Mouse (Mus musculus) adrenal gland (tissue): ENCODE measurements around the gene Dbr1.

Experiments
- intact Hi-C: fragments of 180-260 bp; cut with DNase I; formaldehyde crosslinking; loops from one replicate; pipeline ENCODE4 v1.15.1; 2025

Dbr1 gene

GRCm38 (mm10) chr9:99619688-99620087, 44.1 kb downstream of the Dbr1 start:
- intact Hi-C loops = no loop called here

GRCm38 (mm10) chr9:99620196-99620595, 44.6 kb downstream of the Dbr1 start:
- intact Hi-C loops = no loop called here

- intact Hi-C loops = no loop called here
These were observed 46.4 kb downstream of the Dbr1 start for GRCm38 (mm10) chr9:99622034-99622433.

- intact Hi-C loops = no loop called here
These were observed 47.4 kb downstream of the Dbr1 start for GRCm38 (mm10) chr9:99622966-99623365.

DNA sequence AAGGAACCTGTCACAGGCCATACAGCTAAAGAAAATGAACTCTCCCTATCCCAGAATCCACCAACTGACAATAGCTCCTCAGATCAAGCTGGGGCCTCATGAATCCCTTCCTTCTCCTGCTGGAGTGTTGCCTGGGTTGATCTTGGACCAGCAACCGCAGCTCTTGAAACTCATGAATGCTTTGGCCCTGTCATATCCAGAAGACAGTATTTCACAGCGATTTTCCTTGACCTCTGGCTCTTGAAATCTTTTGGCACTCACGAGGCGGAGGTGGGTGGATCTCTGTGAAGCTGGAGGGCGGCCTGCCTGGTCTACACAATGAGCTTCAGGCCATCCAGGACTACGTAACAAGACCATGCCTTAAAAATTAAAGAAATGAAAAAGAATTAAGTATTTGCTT, 48.5 kb downstream of the Dbr1 start:
- intact Hi-C loops = no loop called here

DNA sequence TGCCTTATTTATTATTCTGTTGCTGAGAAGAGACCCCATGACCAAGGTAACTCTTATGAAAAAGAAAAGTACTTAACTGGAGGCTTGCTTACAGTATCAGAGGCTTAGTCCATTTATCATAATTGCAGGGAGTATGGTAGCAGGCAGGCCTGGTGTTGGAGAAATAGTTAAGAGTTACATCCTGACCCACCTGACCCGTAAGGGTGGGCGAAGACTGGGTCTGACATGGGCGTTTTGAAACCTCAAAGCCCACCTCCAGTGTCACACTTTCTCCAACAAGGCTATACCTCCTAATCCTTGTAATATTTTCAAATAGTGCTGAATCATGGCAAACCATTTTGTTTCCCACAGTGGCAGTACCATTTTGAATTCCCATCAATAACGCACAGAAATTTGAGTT, 53.0 kb downstream of the Dbr1 start:
- intact Hi-C loops = loop anchor here (5.0 kb wide), 1 partner anchor 41 kb away; no protein-coding TSS in a partner anchor

GRCm38 (mm10) chr9:99629281-99630011, 53.8 kb downstream of the Dbr1 start, which contains the start of gene Dzip1l:
Gene Dzip1l, plus strand, starts transcription at chr9:99629496.
- intact Hi-C loops = loop anchor here (5.0 kb wide), 1 partner anchor 42 kb away; no protein-coding TSS in a partner anchor

GRCm38 (mm10) chr9:99630071-99630470, 54.5 kb downstream of the Dbr1 start:
- intact Hi-C loops = no loop called here

DNA sequence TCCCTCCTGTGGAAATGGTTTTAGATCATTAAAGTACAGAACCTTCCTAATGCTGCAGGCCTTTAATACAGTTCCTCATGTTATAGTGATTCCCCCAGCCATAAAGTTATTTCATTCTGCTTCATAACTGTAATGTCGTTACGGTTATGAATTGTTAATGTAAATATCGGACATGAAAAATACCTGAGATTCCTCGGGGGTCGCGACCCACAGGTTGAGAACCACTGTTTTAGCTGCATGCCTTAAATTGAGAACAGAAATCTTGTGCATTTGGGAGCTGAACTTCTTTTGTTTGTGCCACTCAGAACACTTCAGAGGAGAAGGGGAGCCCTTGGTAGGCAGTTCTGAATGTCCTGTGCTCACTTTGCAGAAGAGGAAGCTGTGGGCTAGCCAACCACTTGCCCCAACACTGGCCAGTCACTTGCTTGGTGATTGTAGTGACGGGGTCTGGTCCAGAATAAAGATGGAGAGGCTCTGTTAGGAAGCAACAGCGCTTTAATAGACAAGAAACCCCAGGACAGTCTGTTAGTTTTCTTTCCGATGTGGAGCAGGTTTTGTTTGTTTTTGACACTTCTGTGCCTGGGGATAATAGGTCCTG, 55.0 kb downstream of the Dbr1 start:
- intact Hi-C loops = no loop called here

DNA sequence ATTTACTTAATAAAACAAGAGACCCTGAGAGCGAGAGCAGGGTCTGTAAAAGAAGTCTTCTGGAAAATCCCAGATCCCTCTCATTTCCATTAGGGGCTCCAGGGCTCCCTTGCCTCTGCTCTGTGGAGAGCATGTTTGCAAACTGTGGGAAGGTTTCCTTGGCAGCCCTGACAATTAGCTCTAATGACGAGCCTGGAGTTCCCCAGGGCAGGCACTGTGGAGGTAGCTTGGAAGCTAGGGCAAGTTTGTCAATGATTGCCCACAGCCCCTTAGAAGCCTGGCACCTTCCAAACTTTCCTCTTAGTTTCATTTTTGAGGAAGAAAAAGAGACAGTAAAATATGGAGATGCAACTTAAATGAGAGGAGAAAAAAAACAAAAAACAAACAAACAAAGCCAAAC, 56.2 kb downstream of the Dbr1 start:
- intact Hi-C loops = no loop called here

- intact Hi-C loops = no loop called here
These were observed 56.7 kb downstream of the Dbr1 start for GRCm38 (mm10) chr9:99632264-99632663.
